9 mouse cellular contexts compared by ENCODE assay signal in the genomic region with DNA sequence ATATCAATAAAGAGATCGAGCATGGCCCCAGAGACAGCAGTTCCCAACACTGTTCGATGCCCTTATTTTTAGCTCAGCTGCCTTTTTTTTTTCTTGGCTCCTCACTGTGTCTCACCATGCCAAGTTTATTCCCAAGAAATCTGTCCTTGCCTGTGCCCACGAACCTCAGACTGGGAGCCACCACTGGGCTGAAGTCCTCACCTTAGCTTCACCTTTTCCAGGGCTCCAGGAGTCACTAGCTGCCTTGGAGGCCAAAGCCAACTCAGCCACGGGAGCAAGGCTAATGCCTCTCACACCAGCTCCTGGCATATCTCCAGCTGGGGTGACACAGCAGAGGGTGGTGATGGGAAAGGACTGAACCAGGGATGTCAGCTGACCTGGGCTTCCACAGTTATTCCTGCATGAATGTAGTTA. TPM values are rescaled to one million over a fixed set of nuclear protein-coding genes. Genes with fewer than 3 reads are reported as not detected.
DNase-seq lines count a peak whose midpoint lies in the region; ATAC-seq lines count a peak whose summit lies in the region.
"Had no signal": no experiment of that assay in that cellular context is flagged by ENCODE, and none has a peak within 500 bp of the region (broad histone marks: within the 10 kb centered on the region; RNA-seq: fewer than 3 reads in every experiment).

No protein-coding gene starts in this region.

- intact Hi-C loops in gastrocnemius, postnatal 14 days (cut with DNase I; ENCODE audit: low total_unique reads) = no loop called here

- H3K27me3 ChIP-seq in kidney, embryonic 14.5 days (ENCODE audit: control insufficient read depth, insufficient read depth, low read length) = no peaks in the 10 kb centered on the region
- peaks cover 4% of the 10 kb centered on the region for H3K27me3 ChIP-seq in liver, embryonic 16.5 days (ENCODE audit: control insufficient read depth, insufficient read depth, low read depth, low read length)
- H3K27me3 ChIP-seq: embryonic facial prominence, embryonic 12.5 days had no signal

- no peak overlapping the region for H3K4me2 ChIP-seq in kidney, embryonic 14.5 days (replicated peaks; ENCODE audit: low read depth, low read length)
- H3K4me2 ChIP-seq in liver, embryonic 16.5 days (ENCODE audit: low read depth, low read length) = no peak overlapping the region
- H3K4me2 ChIP-seq: embryonic facial prominence, embryonic 12.5 days had no signal

- WGBS in kidney, embryonic 14.5 days = 77% methylated on average over 4 of the region's 4 CpGs
- 54% methylated on average over 4 of the region's 4 CpGs for WGBS in liver, embryonic 16.5 days (ENCODE audit: insufficient replicate concordance)

- no peak overlapping the region for H3K27ac ChIP-seq in kidney, embryonic 14.5 days (ENCODE audit: low read depth, low read length)
- H3K27ac ChIP-seq in liver, embryonic 16.5 days (ENCODE audit: low read length) = no peak overlapping the region
- H3K27ac ChIP-seq: embryonic facial prominence, embryonic 12.5 days had no signal

- peaks cover 8% of the 10 kb centered on the region; the same call in 1 of the 2 replicates for H3K4me1 ChIP-seq in kidney, embryonic 14.5 days (ENCODE audit: control insufficient read depth, insufficient read depth, low read length)
- H3K4me1 ChIP-seq in liver, embryonic 16.5 days (ENCODE audit: control insufficient read depth, low read depth, low read length) = peaks cover 9% of the 10 kb centered on the region; the same call in 1 of the 2 replicates

- ATAC-seq in kidney, embryonic 14.5 days (ENCODE audit: low FRiP score, low TSS enrichment) = no peak
- peak; percentile 62; the same call in 1 of the 2 replicates for ATAC-seq in liver, embryonic 16.5 days (ENCODE audit: low read depth)
- no peak for ATAC-seq in monocyte, adult 5-6 weeks (replicated peaks; ENCODE audit: insufficient number of reproducible peaks, low FRiP score, low TSS enrichment, poor library complexity, severe bottlenecking)

- H3K9me3 ChIP-seq in kidney, embryonic 14.5 days (ENCODE audit: control insufficient read depth, low read length) = no peaks in the 10 kb centered on the region
- no peaks in the 10 kb centered on the region for H3K9me3 ChIP-seq in liver, embryonic 16.5 days (replicated peaks; ENCODE audit: control insufficient read depth, low read length)
- H3K9me3 ChIP-seq: embryonic facial prominence, embryonic 12.5 days had no signal

- H3K9ac ChIP-seq in kidney, embryonic 14.5 days (ENCODE audit: low read depth, low read length) = no peak overlapping the region
- no peak overlapping the region for H3K9ac ChIP-seq in liver, embryonic 16.5 days (ENCODE audit: low read depth, low read length)
- H3K9ac ChIP-seq: embryonic facial prominence, embryonic 12.5 days had no signal

- H3K4me3 ChIP-seq in kidney, embryonic 14.5 days (ENCODE audit: low read length) = no peak overlapping the region
- H3K4me3 ChIP-seq in liver, embryonic 16.5 days (ENCODE audit: low read depth, low read length) = no peak overlapping the region
- H3K4me3 ChIP-seq: embryonic facial prominence, embryonic 12.5 days had no signal

- H3K36me3 ChIP-seq in kidney, embryonic 14.5 days (ENCODE audit: control insufficient read depth, insufficient read depth, low read length) = no peaks in the 10 kb centered on the region
- H3K36me3 ChIP-seq in liver, embryonic 16.5 days (ENCODE audit: control insufficient read depth, insufficient read depth) = no peaks in the 10 kb centered on the region
- H3K36me3 ChIP-seq: embryonic facial prominence, embryonic 12.5 days had no signal

- DNase-seq in kidney, adult 18-20 months = peak; percentile 65
- peak; percentile 75 for DNase-seq in NIH3T3 (ENCODE audit: low read depth)
- DNase-seq in gastrocnemius, postnatal 14 days = peak; percentile 42
- DNase-seq in thymus, postnatal 36 days = no peak
- no peak for DNase-seq in retina, postnatal 1 day

RNA-seq across cellular contexts. Expression of a gene that starts 11.2 kb away (rescaled TPM):
- 16.3 and 22.2 TPM in 2 replicates for polyA plus RNA-seq in kidney, embryonic 14.5 days (2014; fragmentation: Nextera tagmentation; extraction: Ambion mirVana)
- 10 to 100 TPM; 30.3 to 31.7 TPM for total RNA-seq in gastrocnemius, postnatal 14 days (2021)
- 4.3 and 5.9 TPM in 2 replicates for polyA plus RNA-seq in liver, embryonic 16.5 days (2015; fragmentation: Nextera tagmentation; extraction: Ambion mirVana)
- total RNA-seq in monocyte, adult 5-6 weeks (2017) = 30.4 to 42.5 TPM (median 37.6 TPM) in 3 replicates

Comparison
In these comparisons a context has a peak if more than half of its experiments do, and no peak if none do; other contexts are left out.
1. DNase-seq: peak in kidney, adult 18-20 months (single experiment), NIH3T3 (single experiment) and gastrocnemius, postnatal 14 days (single experiment); none in thymus, postnatal 36 days (0 of 2) and retina, postnatal 1 day (single experiment).